Mouse (Mus musculus) thymus, postnatal 36 days (tissue): ENCODE results near the gene Bglap2.
"Not testable (repeated sequence)": the region's sequence is repeated elsewhere in the genome, so short reads cannot be mapped to it uniquely, and the experiment has no call there.

Source experiments
- DNase-seq, 2 experiments: peaks; one replicate each; pipeline ENCODE4 v3.0.0; 2022; ENCODE audit warnings: mixed read lengths in 2 of 2

Gene Bglap2

GRCm38 (mm10) chr3:88378599-88378998 is at the start of gene Bglap2:
Bglap2 (minus strand) TSS chr3:88378699.
- DNase-seq = not testable (repeated sequence)

- no peak for DNase-seq
These were observed 48.9 kb upstream of the Bglap2 start for GRCm38 (mm10) chr3:88427342-88427905.

- DNase-seq = no peak
These were observed 47.4 kb upstream of the Bglap2 start for GRCm38 (mm10) chr3:88425708-88426420.

- DNase-seq = no peak
These were observed 46.8 kb upstream of the Bglap2 start for GRCm38 (mm10) chr3:88425330-88425689.

- DNase-seq = peak; percentile 90 to 92
These were observed 46.3 kb upstream of the Bglap2 start, which contains the start of gene Slc25a44 for GRCm38 (mm10) chr3:88424605-88425329. Slc25a44 (minus strand) TSS chr3:88425139.

GRCm38 (mm10) chr3:88422020-88422720 is 43.7 kb upstream of the Bglap2 start:
- no peak for DNase-seq

- DNase-seq = no peak
These were observed 42.3 kb upstream of the Bglap2 start for GRCm38 (mm10) chr3:88420771-88421170.

GRCm38 (mm10) chr3:88418016-88418415 is 39.5 kb upstream of the Bglap2 start:
- DNase-seq = no peak

GRCm38 (mm10) chr3:88415668-88416067 is 37.2 kb upstream of the Bglap2 start:
- no peak for DNase-seq

GRCm38 (mm10) chr3:88412636-88413035 is 34.1 kb upstream of the Bglap2 start:
- DNase-seq = no peak

- DNase-seq = no peak
These were observed 33.2 kb upstream of the Bglap2 start for GRCm38 (mm10) chr3:88411681-88412080.

GRCm38 (mm10) chr3:88410645-88411031 is 32.1 kb upstream of the Bglap2 start:
- no peak for DNase-seq

GRCm38 (mm10) chr3:88409741-88410644 is 31.5 kb upstream of the Bglap2 start, which contains the start of gene Pmf1:
Pmf1 (minus strand) TSS chr3:88410331.
- peak; percentile 89 to 93 for DNase-seq

GRCm38 (mm10) chr3:88408953-88409352 is 30.5 kb upstream of the Bglap2 start:
- no peak for DNase-seq

GRCm38 (mm10) chr3:88407529-88407928 is 29.0 kb upstream of the Bglap2 start:
- no peak for DNase-seq

- peak; percentile 50 to 59 for DNase-seq
These were observed 28.6 kb upstream of the Bglap2 start for GRCm38 (mm10) chr3:88407090-88407489.

- no peak for DNase-seq
These were observed 25.2 kb upstream of the Bglap2 start for GRCm38 (mm10) chr3:88403522-88404230.

- no peak for DNase-seq
These were observed 20.2 kb upstream of the Bglap2 start for GRCm38 (mm10) chr3:88398666-88399065.

- no peak for DNase-seq
These were observed 17.2 kb upstream of the Bglap2 start for GRCm38 (mm10) chr3:88395742-88396141.

GRCm38 (mm10) chr3:88395288-88395687 is 16.8 kb upstream of the Bglap2 start:
- no peak for DNase-seq

GRCm38 (mm10) chr3:88393776-88394375 is 15.4 kb upstream of the Bglap2 start:
- DNase-seq = no peak
